Mouse (Mus musculus) liver, embryonic 14.5 days (tissue): ENCODE results near the gene Zmiz1. TPM values are rescaled to one million over a fixed set of nuclear protein-coding genes. Genes with fewer than 3 reads are reported as not detected.

Experiments
- ATAC-seq: fragments of 200-750 bp; cut with Nextera tagmentation; 2 replicates; pipeline ENCODE4 v1.8.0; 2017; ENCODE audit warnings: moderate number of reproducible peaks, mild to moderate bottlenecking, moderate library complexity; ENCODE audit not compliant: insufficient read depth
- DNase-seq, 3 experiments: peaks; one replicate each; pipeline ENCODE4 v3.0.0-alpha.2; 2012 to 2013; ENCODE audit warnings: low read depth in 3 of 3, low spot score in 3 of 3
- H3K27ac ChIP-seq: fragments of 300-500 bp; sonication (generic); 2 replicates; pipeline ENCODE4 v1.5.1; 2014; ENCODE audit warnings: moderate library complexity, mild to moderate bottlenecking, control low read depth, inconsistent platforms
- H3K27me3 ChIP-seq: fragments of 300-500 bp; sonication (generic); 2 replicates; pipeline ENCODE4 v1.6.1; 2014; ENCODE audit warnings: mild to moderate bottlenecking, low read length, moderate library complexity; ENCODE audit not compliant: control insufficient read depth, insufficient read depth
- H3K36me3 ChIP-seq: fragments of 300-500 bp; sonication (generic); replicated peaks from 2 replicates; pipeline ENCODE4 v1.6.1; 2014; ENCODE audit warnings: low read depth; ENCODE audit not compliant: control insufficient read depth, insufficient read depth
- H3K4me1 ChIP-seq, 2 experiments: fragments of 200-500 bp in 1 of 2; fragments of 300-500 bp in 1 of 2; sonication (generic) in 1 of 2; replicated peaks; 2 replicates each; pipeline ENCODE4 v1.6.1; 2012 to 2014; ENCODE audit warnings: antibody characterized with exemption in 1 of 2, inconsistent platforms in 1 of 2, low read length in 1 of 2; ENCODE audit not compliant: control insufficient read depth in 2 of 2, insufficient read depth in 2 of 2
- H3K4me2 ChIP-seq: fragments of 300-500 bp; sonication (generic); 2 replicates; pipeline ENCODE4 v1.6.1; 2014; ENCODE audit warnings: low read depth, mild to moderate bottlenecking, control low read depth, moderate library complexity
- H3K4me3 ChIP-seq, 2 experiments: fragments of 200-500 bp in 1 of 2; fragments of 300-500 bp in 1 of 2; sonication (generic) in 1 of 2; 2 replicates each; pipeline ENCODE4 v1.5.1; 2012 to 2014; ENCODE audit warnings: low read depth in 2 of 2, low read length in 2 of 2, mild to moderate bottlenecking in 2 of 2, control low read depth in 1 of 2, inconsistent platforms in 1 of 2, moderate library complexity in 1 of 2; ENCODE audit not compliant: insufficient read depth in 1 of 2
- H3K9ac ChIP-seq: fragments of 300-500 bp; sonication (generic); replicated peaks from 2 replicates; pipeline ENCODE4 v1.6.1; 2014; ENCODE audit warnings: mild to moderate bottlenecking, control low read depth, moderate library complexity
- H3K9me3 ChIP-seq: fragments of 300-500 bp; sonication (generic); 2 replicates; pipeline ENCODE4 v1.6.1; 2016; ENCODE audit warnings: low read length, mixed read lengths; ENCODE audit not compliant: control insufficient read depth
- CTCF ChIP-seq: IDR thresholded peaks from 2 replicates; pipeline ENCODE4 v1.5.1; 2016; ENCODE audit warnings: antibody characterized with exemption, low read depth, control low read depth
- EP300 ChIP-seq: IDR thresholded peaks from 2 replicates; pipeline ENCODE4 v1.6.1; 2016; ENCODE audit warnings: antibody characterized with exemption, low read depth
- WGBS: fragments of 180-500 bp; shearing (Covaris S2); extraction: QIAGEN DNeasy Blood & Tissue Kit; methylation state at CpG from one replicate; pipeline ENCODE4 v1.1.7; 2014; ENCODE audit not compliant: insufficient replicate concordance; 5-methylcytosine and 5-hydroxymethylcytosine counted together
- polyA plus RNA-seq, 2 experiments: library from polyadenylated mRNA; depleted of rRNA in 1 of 2; stranded (reverse) in 1 of 2; unstranded in 1 of 2; fragments of >200 nt; fragmentation: Nextera tagmentation in 1 of 2; extraction: Ambion mirVana in 1 of 2; gene quantifications; 2 replicates each; pipeline versions ENCODE4 v1.2.1 to v1.2.3; 2012 to 2014

Zmiz1 gene
- polyA plus RNA-seq, 2 experiments, result 3.4 to 4.0 TPM

DNA sequence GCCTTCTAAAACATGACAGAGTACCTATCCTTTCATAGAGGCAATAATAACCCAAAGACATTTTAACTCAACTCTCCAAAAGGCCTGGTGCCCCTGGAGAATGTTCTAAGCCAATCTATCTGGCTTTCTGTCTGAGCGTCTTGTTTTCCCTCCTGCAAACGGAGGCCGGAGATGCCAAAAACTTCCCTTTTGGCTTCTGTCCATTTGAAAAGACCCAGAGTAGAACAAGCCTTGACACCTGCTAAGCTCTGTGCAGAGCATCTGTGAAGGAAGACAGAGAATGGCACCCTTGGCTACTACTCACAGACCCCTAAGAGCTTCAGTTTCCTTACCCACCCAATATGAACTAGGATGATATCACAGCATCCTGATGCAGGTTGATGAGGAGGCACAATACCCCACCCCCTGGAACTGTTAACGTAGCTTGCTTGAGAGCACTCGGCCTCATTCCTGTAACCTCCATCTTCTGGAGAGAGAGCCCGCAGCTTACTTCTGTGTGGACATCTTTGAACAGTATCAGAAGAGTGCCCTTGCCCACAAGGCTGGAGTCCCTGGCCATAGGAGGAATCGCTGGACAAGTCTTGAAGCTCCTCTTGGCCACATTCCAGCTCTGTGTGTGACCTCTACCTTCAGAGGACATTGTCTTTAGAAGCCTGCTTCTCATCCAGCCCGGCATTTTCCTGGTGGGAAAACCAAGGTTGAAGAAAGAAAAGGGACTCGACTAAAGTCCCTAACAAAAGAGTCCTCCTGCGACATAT is 9.1 kb downstream of the Zmiz1 start:
- H3K36me3 ChIP-seq, result no peaks in the 10 kb centered on the region
- no peak for DNase-seq
- no peaks in the 10 kb centered on the region for H3K9me3 ChIP-seq
- H3K27me3 ChIP-seq, result no peaks in the 10 kb centered on the region
- no peak for TF ChIP-seq EP300
- no peak for TF ChIP-seq CTCF
- no peak overlapping the region for H3K9ac ChIP-seq
- ATAC-seq, result no peak
- H3K4me2 ChIP-seq, result no peak overlapping the region
- no peak overlapping the region for H3K4me3 ChIP-seq
- 75% methylated on average over 10 of the region's 10 CpGs for WGBS
- no peak overlapping the region for H3K27ac ChIP-seq
- H3K4me1 ChIP-seq, result peaks cover 2 to 54% of the 10 kb centered on the region in 2 experiments

DNA sequence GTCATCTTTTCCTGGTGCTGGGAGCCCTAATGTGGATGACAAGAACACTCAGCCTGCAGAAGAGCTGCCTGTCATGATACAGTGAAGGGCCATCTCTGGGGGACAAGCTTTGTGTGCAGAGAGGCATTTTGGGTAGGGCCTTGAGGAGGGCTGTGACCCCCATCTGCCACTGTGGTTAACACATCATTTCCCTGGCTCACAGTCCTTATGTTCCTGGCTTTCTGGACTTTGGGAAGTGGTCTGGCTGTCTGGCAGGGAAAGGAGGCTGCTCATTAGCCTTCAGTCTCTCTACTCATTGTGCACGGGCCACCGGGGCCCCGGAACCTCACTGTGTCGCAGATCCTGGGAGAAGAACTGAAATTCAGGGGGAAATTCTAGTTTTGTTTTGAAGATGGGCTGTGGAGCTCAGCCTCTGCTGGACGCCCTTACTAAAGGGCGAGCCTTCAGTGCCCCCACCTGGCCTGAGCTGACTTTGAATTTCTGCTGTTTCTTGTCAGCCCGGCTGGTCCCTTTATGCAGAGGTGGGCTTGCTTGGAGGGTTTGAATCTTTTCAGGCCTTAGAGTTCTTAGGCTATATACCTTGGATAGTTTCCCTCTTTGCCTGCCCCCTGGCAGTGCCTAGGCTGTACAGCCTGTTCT is 10.0 kb downstream of the Zmiz1 start:
- ATAC-seq (no peak), DNase-seq (no peak)
- WGBS, result 74% methylated on average over 7 of the region's 7 CpGs
- H3K27ac ChIP-seq, result no peak overlapping the region
- TF ChIP-seq EP300, result no peak
- TF ChIP-seq CTCF, result 0 out of 2 replicates have a peak, but pooled peaks have one; percentile 3
- no peak overlapping the region for H3K4me3 ChIP-seq
- H3K4me1 ChIP-seq, result peaks cover 2 to 50% of the 10 kb centered on the region in 2 experiments
- no peak overlapping the region for H3K4me2 ChIP-seq
- H3K9me3 ChIP-seq, result no peaks in the 10 kb centered on the region
- no peaks in the 10 kb centered on the region for H3K27me3 ChIP-seq
- H3K36me3 ChIP-seq, result no peaks in the 10 kb centered on the region
- H3K9ac ChIP-seq, result no peak overlapping the region

DNA sequence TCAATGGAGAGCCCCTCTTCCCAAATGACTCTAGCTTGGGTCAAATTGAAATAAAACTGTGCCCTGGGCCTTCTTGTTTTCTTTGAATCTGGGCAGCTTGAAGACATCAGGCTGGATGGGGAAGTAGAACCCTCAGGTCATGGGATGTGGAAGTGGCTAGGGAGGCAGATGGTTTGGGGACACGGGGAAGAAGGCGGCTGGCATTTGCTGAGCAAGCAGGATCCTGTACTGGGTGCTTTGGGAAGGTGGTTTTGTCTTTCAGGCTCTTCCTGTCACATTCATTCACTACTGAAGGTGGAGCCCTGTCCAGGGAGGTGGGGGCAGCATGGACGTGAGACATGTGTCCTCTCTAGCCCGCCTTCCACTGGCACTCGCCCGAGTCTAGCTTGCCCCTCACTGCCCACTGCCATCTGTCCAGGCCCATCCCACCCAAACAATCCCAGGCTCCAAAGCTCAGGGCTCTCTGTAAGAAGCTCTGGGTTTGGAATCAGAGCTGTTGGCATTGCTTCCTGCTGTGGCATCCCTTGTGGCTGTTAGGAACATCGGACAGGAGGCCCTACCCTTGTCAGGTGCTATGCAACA is 11.3 kb downstream of the Zmiz1 start:
- H3K4me2 ChIP-seq, result no peak overlapping the region
- 56% methylated on average over 7 of the region's 7 CpGs for WGBS
- no peak overlapping the region for H3K9ac ChIP-seq
- TF ChIP-seq EP300 (no peak), CTCF (no peak)
- H3K9me3 ChIP-seq, result no peaks in the 10 kb centered on the region
- DNase-seq, result no peak
- H3K36me3 ChIP-seq, result no peaks in the 10 kb centered on the region
- ATAC-seq, result no peak
- H3K27me3 ChIP-seq, result no peaks in the 10 kb centered on the region
- H3K27ac ChIP-seq, result no peak overlapping the region
- H3K4me1 ChIP-seq, result peaks cover 2 to 44% of the 10 kb centered on the region in 2 experiments
- no peak overlapping the region for H3K4me3 ChIP-seq

DNA sequence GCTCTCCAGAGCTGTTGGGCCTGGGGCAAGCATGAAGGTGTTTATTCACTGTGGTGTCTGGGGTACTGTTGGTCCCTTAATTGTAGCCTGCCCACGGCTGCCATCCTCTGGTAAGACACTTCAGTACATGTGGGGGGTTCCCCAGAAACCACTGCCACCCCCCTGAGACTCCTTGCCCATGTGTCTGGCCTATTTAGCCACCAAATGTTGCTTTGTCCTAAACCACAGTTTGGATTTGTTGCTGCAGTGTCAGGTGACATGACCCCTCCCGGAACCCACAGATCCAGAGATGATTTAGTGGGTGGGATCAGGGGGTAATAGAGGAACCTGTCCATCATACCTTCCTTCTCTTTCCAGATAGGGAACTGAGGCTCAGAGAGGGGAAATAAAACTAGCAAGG is 12.1 kb downstream of the Zmiz1 start:
- Histone ChIP-seq H3K9ac (no peak overlapping the region), H3K27me3 (no peaks in the 10 kb centered on the region), H3K4me3 (no peak overlapping the region), H3K4me2 (no peak overlapping the region), H3K36me3 (no peaks in the 10 kb centered on the region), H3K4me1 (peaks cover 2 to 37% of the 10 kb centered on the region in 2 experiments), H3K9me3 (no peaks in the 10 kb centered on the region), H3K27ac (no peak overlapping the region)
- 14% methylated on average over 2 of the region's 2 CpGs for WGBS
- DNase-seq, result no peak
- no peak for TF ChIP-seq EP300
- peak; percentile 30; the same call in 1 of the 2 replicates for TF ChIP-seq CTCF
- ATAC-seq, result no peak
